Mouse (Mus musculus) olfactory bulb, adult 2 months (tissue): Measurements from ENCODE around the gene Bach2. TPM values are rescaled to one million over a fixed set of nuclear protein-coding genes. Genes with fewer than 3 reads are reported as not detected.

Source experiments
- H3K27ac ChIP-seq: fragments of 200-500 bp; 2 replicates; pipeline ENCODE4 v1.5.1; 2012; ENCODE audit warnings: low read depth, low read length; ENCODE audit not compliant: insufficient read depth
- H3K4me1 ChIP-seq: fragments of 200-500 bp; 2 replicates; pipeline ENCODE4 v1.6.1; 2012; ENCODE audit warnings: low read length; ENCODE audit not compliant: control insufficient read depth, insufficient read depth
- H3K4me3 ChIP-seq: fragments of 200-500 bp; 2 replicates; pipeline ENCODE4 v1.5.1; 2012; ENCODE audit warnings: mild to moderate bottlenecking, low read depth, low read length, moderate library complexity; ENCODE audit not compliant: insufficient read depth
- CTCF ChIP-seq: fragments of 200-500 bp; IDR thresholded peaks from 2 replicates; pipeline ENCODE4 v1.5.1; 2012; ENCODE audit warnings: low read depth, mild to moderate bottlenecking, low read length, moderate library complexity; ENCODE audit not compliant: insufficient read depth
- POLR2A ChIP-seq: fragments of 200-500 bp; IDR thresholded peaks from 2 replicates; pipeline ENCODE4 v1.6.1; 2012; ENCODE audit warnings: mild to moderate bottlenecking, low read depth, low read length, moderate library complexity; ENCODE audit not compliant: insufficient read depth
- WGBS: fragments of 180-500 bp; shearing (Covaris S2); methylation state at CpG from one replicate; pipeline ENCODE4 v1.1.7; 2018; 5-methylcytosine and 5-hydroxymethylcytosine counted together
- polyA plus RNA-seq: library from polyadenylated mRNA; stranded (reverse); fragments of >200 nt; gene quantifications from 2 replicates; pipeline ENCODE4 v1.2.4, GENCODE M21; 2012; ENCODE audit warnings: low replicate concordance; ENCODE audit not compliant: missing spikeins, insufficient read depth, insufficient read length

Bach2 gene
- polyA plus RNA-seq, 1 experiment = not detected

DNA sequence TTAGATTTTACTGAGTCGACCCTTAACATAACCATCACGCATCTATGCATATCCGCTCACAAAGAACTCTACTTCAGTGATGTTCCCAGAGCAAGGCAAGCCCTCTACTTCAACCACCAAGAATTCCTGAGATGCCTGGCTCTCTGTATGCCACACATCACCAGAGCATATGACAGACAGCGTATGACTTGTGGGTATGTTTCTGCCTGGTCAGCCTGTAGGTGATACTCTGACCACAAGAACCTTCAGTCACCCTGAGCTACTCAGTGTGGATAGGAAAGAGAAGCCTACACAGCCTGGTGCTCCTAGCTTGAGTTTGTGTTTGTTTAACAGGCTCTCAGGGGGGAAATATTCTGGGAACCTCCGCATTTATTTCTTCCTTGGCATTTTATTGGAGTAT lies 36.2 kb upstream of the Bach2 start:
- no peak overlapping the region for H3K4me3 ChIP-seq
- H3K4me1 ChIP-seq = no peaks in the 10 kb centered on the region
- H3K27ac ChIP-seq = no peak overlapping the region
- TF ChIP-seq CTCF = no peak
- no peak for TF ChIP-seq POLR2A
- WGBS = 95% methylated on average over 5 of the region's 5 CpGs

DNA sequence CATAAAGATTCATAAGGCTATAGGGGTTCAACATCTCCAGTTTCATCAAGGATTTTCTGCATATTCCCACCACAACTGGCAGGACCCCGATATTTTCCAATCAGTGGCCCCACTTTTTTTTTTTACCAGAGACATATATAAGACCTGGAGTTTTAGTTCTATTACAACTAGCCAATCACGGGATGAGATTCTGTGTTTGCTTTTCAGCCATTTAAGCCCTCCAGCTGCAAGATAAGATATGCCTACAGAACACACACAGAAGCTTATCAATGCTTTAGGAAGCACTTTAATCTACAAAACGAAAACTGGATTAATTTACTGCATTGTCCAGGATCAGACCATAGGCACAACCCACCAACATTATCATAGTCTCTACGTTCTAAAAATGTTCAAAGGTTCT lies 33.8 kb upstream of the Bach2 start:
- Histone ChIP-seq H3K4me1 (no peaks in the 10 kb centered on the region), H3K4me3 (no peak overlapping the region), H3K27ac (no peak overlapping the region)
- TF ChIP-seq POLR2A (no peak), CTCF (no peak)
- WGBS = 95% methylated on average over 4 of the region's 4 CpGs

DNA sequence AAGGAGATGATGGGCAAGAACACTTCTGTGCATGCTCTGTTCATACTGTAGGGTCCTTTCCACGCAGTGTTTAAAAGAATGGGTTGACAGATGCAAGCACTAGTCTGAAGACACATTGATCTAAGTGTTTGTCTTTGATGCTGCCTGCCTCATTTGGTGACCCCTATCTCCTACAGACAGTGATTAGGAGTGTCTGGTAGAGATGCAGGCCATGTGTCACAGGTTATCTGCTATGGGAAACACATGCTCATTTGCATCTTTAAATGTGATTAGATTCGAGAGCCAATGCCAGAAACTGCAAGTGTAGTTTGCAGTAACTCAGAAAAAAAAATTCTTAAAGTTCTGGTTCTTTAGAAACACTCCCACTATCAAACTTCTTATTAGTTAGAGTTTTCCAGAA lies 32.8 kb upstream of the Bach2 start:
- 89% methylated on average over 2 of the region's 2 CpGs for WGBS
- TF ChIP-seq CTCF (no peak), POLR2A (no peak)
- Histone ChIP-seq H3K4me1 (no peaks in the 10 kb centered on the region), H3K27ac (no peak overlapping the region), H3K4me3 (no peak overlapping the region)

DNA sequence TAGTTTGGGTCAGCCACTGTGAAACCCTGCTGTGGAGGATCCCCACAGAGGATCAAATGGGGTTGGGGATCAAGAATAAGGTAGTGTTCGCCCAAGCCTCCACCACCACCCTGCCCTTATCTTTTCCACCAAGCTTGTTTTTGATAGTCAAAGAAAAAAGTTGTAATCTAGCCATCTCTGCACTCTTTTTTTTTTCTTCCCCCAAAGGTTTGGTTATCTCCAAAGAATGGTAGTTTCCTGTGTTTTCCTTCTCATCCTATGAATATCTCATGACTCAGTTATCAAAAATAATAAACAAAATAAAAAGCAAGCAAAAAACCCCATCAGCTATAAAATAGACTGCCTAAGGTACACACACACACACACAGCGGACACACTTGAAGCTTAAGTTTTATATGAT lies 28.6 kb upstream of the Bach2 start:
- TF ChIP-seq POLR2A (no peak), CTCF (no peak)
- H3K4me3 ChIP-seq = no peak overlapping the region
- H3K27ac ChIP-seq = no peak overlapping the region
- H3K4me1 ChIP-seq = no peaks in the 10 kb centered on the region
- 97% methylated on average over 2 of the region's 2 CpGs for WGBS

DNA sequence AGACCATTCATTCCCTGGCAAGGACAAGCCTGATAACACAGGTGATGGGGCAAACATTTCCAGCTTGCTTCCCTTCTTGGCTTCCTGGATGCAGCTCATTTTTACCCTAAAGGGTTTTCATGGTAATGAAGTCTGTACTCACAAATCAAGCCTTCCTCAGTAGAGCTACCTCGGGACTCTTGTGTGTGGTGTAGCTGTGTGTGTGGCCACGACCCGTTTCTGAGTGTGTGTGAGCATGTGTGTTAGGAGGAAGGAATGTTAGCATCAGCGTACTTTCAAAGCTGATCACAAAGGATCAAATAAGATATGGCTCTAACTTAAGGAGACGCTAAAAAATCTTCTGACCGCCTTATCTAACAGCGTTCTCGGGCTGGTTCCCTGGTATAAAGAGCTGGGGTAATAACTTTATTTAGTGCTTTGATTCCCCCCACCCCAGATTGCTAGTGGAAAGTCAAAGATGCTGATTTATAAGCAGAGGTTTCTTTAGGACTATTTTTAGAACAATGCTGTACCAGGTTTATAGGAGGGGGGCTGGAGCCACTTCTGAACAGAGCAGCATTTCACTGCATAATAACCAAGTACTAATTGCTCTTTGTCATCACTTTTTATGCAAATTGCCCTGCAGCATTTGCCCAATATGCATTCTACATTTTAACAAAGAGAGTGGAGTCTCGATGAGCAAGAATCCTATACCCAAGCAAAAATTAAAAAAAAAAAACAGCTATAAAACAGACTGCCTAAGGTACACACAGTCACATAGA lies 28.0 kb upstream of the Bach2 start:
- no peak overlapping the region for H3K27ac ChIP-seq
- TF ChIP-seq CTCF (no peak), POLR2A (no peak)
- WGBS = 32% methylated on average over 9 of the region's 9 CpGs
- no peaks in the 10 kb centered on the region for H3K4me1 ChIP-seq
- H3K4me3 ChIP-seq = no peak overlapping the region

DNA sequence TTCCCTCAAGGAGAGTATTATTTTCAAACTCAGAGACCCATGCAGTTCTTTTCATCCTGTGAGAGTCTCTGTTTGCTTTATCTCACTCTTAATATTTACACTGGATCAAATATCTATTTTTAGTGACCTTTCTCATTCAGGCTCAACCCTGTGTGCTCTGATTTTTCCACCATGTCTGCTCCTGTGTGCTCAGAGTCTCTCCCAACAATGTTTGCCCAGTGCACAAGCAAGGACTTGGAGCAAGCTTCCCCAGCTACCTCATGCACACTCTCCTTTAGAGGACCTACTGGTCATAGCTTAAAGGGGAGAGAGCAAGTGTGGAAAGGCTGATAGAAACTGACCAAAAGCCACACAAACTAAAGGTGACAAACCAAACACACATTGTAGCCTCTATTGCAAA lies 26.0 kb upstream of the Bach2 start:
- TF ChIP-seq POLR2A = no peak
- TF ChIP-seq CTCF = no peak
- no peaks in the 10 kb centered on the region for H3K4me1 ChIP-seq
- H3K4me3 ChIP-seq = no peak overlapping the region
- no peak overlapping the region for H3K27ac ChIP-seq

DNA sequence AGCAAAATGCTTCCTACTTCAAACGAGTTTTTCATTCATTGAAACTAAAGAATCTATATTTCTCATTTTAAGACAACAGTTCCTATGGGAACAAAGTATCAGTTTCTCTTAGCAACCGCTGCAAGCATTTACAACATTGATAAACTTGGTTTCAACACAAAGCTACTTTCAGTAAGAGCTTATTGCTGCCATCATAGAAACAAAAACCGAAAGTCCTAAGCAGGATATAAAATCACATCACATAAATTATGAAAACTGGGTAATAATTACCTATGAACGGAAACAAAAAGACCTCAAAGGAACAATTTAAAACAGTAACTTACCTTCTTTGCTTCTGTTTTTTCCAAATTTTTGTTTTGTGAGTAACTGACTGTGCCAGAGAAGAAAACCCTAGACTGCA lies 22.1 kb upstream of the Bach2 start:
- Histone ChIP-seq H3K4me1 (no peaks in the 10 kb centered on the region), H3K4me3 (no peak overlapping the region), H3K27ac (no peak overlapping the region)
- WGBS = 68% methylated on average over 4 of the region's 4 CpGs
- TF ChIP-seq POLR2A (no peak), CTCF (no peak)

DNA sequence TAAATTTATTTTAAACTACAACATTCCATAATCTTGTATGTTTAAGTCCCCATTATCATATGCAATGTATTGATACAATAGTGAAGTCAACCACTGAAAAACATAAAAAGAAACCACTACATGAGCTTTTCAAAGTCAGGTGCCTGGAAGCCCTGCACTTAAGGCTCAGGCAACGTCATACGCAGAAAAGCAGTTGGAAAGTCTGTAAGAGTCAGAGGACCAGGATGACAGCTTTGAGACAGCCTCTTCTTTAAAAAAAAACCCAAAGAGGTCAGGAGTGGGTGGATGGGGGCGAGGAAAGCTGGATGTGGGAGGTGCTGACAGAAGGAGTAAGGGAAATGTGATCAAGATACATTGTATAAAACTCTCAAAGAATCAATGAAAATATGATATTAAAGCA lies 21.6 kb upstream of the Bach2 start:
- TF ChIP-seq CTCF (no peak), POLR2A (no peak)
- no peaks in the 10 kb centered on the region for H3K4me1 ChIP-seq
- no peak overlapping the region for H3K27ac ChIP-seq
- no peak overlapping the region for H3K4me3 ChIP-seq
- 81% methylated on average over 3 of the region's 3 CpGs for WGBS

DNA sequence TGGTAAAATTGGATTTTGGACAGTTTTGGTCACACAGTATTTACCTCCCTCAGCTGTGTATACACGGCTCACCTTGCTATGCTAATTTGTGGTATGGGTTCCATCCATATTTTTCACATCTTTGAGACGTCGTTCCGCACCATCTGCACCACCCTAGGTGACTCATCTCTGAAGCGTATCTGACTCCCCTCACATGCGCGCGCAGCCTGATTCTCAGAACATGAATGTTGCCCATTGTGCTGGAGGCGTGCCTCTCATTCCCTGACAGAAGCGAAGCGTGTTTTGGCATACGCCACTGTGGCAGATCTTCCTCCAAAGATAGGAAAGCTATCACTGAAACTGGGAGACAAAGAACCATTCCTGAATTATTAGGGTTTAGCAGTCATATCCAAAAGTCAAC lies 21.0 kb upstream of the Bach2 start:
- Histone ChIP-seq H3K4me3 (no peak overlapping the region), H3K4me1 (no peaks in the 10 kb centered on the region), H3K27ac (no peak overlapping the region)
- WGBS = 89% methylated on average over 12 of the region's 12 CpGs
- TF ChIP-seq CTCF (no peak), POLR2A (no peak)

DNA sequence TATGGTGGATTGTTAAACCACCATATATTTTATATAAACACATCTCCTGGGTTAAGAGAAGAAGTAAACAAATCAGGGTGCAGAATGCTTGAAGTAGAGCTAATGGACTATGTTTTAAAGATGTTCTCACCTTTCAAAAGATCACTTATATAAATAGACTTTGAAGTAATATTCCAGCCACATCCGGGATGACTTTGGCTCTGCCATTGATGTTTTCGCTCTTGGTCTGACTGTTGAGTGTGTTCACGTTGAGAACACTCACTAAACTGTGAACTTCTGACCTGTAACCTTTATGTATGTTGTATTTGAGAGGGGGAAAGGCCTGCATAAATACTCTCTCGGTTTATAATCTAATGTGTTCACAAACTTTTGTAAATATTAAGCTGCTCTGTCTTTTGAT lies 20.2 kb upstream of the Bach2 start:
- TF ChIP-seq POLR2A = no peak
- no peak for TF ChIP-seq CTCF
- 90% methylated on average over 4 of the region's 4 CpGs for WGBS

More for the DNA sequence above, 20.2 kb upstream of the Bach2 start:
- Histone ChIP-seq H3K4me1 (no peaks in the 10 kb centered on the region), H3K4me3 (no peak overlapping the region), H3K27ac (no peak overlapping the region)
